Mouse (Mus musculus) hindbrain, embryonic 13.5 days (tissue): Measurements from ENCODE around the gene Plekha6. TPM values are rescaled to one million over a fixed set of nuclear protein-coding genes. Genes with fewer than 3 reads are reported as not detected.

Experiments
- ATAC-seq: fragments of 200-750 bp; cut with Nextera tagmentation; 2 replicates; pipeline ENCODE4 v1.8.0; 2017; ENCODE audit warnings: moderate TSS enrichment; ENCODE audit not compliant: low FRiP score
- H3K27ac ChIP-seq: fragments of 300-500 bp; sonication (generic); 2 replicates; pipeline ENCODE4 v1.5.1; 2015; ENCODE audit warnings: inconsistent platforms, mild to moderate bottlenecking, moderate library complexity
- H3K27me3 ChIP-seq: fragments of 300-500 bp; sonication (generic); 2 replicates; pipeline ENCODE4 v1.6.1; 2015; ENCODE audit warnings: mild to moderate bottlenecking, inconsistent platforms
- H3K36me3 ChIP-seq: fragments of 300-500 bp; sonication (generic); 2 replicates; pipeline ENCODE4 v1.6.1; 2015; ENCODE audit warnings: mild to moderate bottlenecking, inconsistent platforms
- H3K4me1 ChIP-seq: fragments of 300-500 bp; sonication (generic); replicated peaks from 2 replicates; pipeline ENCODE4 v1.6.1; 2015; ENCODE audit warnings: inconsistent platforms
- H3K4me2 ChIP-seq: fragments of 300-500 bp; sonication (generic); 2 replicates; pipeline ENCODE4 v1.6.1; 2015; ENCODE audit warnings: inconsistent platforms, mild to moderate bottlenecking, moderate library complexity
- H3K4me3 ChIP-seq: fragments of 300-500 bp; sonication (generic); 2 replicates; pipeline ENCODE4 v1.5.1; 2015; ENCODE audit warnings: mild to moderate bottlenecking, inconsistent platforms
- H3K9ac ChIP-seq: fragments of 300-500 bp; sonication (generic); 2 replicates; pipeline ENCODE4 v1.6.1; 2015; ENCODE audit warnings: mild to moderate bottlenecking, inconsistent platforms
- H3K9me3 ChIP-seq: fragments of 300-500 bp; sonication (generic); 2 replicates; pipeline ENCODE4 v1.6.1; 2016; ENCODE audit warnings: inconsistent platforms
- WGBS: fragments of 180-500 bp; shearing (Covaris S2); methylation state at CpG from one replicate; pipeline ENCODE4 v1.1.7; 2015; 5-methylcytosine and 5-hydroxymethylcytosine counted together
- polyA plus RNA-seq: library from polyadenylated mRNA; unstranded; fragments of >200 nt; fragmentation: Nextera tagmentation; extraction: Ambion mirVana; gene quantifications from 2 replicates; pipeline ENCODE4 v1.2.1, GENCODE M21; 2015

The Plekha6 gene
- polyA plus RNA-seq, 1 experiment from 2014 or later: 20.4 TPM

DNA sequence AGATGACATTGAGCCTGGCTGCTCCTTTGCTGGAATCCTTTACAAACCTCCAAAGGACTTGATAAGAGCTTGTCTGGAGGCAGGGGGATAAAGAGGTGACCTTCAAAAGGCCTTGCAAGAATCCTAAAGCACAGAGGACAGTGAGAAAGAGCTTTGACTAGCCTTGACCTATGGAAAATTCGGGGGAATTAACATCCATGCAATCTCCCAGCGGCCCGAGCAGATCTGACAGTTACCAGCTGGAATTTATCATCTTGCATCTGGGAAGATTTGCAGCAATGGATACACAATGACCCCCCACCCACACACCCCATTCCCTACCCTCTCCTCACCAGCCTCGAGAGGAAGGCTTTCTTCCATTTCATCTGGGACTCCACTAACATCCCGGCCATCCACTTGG, 91.8 kb downstream of the Plekha6 start:
- Histone ChIP-seq H3K36me3 (peaks cover 16% of the 10 kb centered on the region), H3K27ac (peak overlapping the region; percentile 64), H3K9me3 (no peaks in the 10 kb centered on the region), H3K4me1 (peaks cover 73% of the 10 kb centered on the region), H3K27me3 (no peaks in the 10 kb centered on the region), H3K4me3 (no peak overlapping the region), H3K4me2 (no peak overlapping the region), H3K9ac (peak overlapping the region; percentile 47; the same call in 1 of the 2 replicates)
- no peak for ATAC-seq
- 44% methylated on average over 5 of the region's 5 CpGs for WGBS

DNA sequence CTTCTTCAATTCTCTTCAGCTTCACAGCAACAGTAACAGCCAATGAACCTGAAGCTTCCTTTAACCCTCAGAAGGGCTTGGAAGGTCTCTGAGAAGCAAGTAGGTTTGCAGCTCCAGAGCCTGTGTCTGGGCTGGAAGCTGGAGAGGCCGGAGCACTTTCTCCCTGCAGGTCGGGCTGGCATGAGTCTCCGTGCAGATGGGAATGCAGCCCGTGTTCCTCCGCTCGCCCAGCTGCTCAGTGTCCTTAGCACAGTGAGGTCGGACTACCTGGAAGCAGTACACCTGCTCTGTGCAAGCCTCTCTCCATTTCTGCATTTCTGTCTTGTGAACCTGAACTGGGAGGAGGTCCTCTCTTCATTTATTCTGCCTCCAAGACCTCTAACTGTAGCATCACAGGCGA, 92.3 kb downstream of the Plekha6 start:
- Histone ChIP-seq H3K4me1 (peaks cover 67% of the 10 kb centered on the region), H3K27ac (peak overlapping the region; percentile 64), H3K4me3 (no peak overlapping the region), H3K9me3 (no peaks in the 10 kb centered on the region), H3K4me2 (no peak overlapping the region), H3K27me3 (no peaks in the 10 kb centered on the region), H3K9ac (no peak overlapping the region), H3K36me3 (peaks cover 19% of the 10 kb centered on the region)
- 82% methylated on average over 8 of the region's 8 CpGs for WGBS
- no peak for ATAC-seq

DNA sequence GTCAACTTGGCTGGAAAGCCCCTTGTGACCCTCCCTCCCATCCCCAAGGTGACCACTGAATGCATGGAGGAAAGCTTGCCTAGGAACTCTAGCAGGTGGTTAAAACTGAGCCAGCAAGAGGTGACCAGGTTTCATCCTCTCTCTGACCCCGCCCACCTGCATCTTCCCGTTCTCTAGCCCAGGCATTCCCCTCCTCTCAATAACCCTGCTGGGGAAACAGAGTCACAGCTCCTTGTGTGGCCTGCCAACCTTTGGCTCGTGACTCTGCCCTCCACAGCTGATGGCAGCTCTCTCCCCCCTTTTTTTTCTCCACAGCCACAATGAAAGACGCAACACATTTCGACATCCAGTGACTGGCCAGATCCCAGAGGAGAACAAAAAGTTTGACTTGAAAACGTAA, 94.7 kb downstream of the Plekha6 start:
- WGBS: 73% methylated on average over 6 of the region's 6 CpGs
- Histone ChIP-seq H3K4me1 (peaks cover 51% of the 10 kb centered on the region), H3K9me3 (no peaks in the 10 kb centered on the region), H3K4me3 (no peak overlapping the region), H3K27me3 (no peaks in the 10 kb centered on the region), H3K36me3 (peaks cover 43% of the 10 kb centered on the region), H3K9ac (no peak overlapping the region), H3K4me2 (no peak overlapping the region), H3K27ac (no peak overlapping the region)
- no peak for ATAC-seq

- Histone ChIP-seq H3K4me3 (no peak overlapping the region), H3K27me3 (no peaks in the 10 kb centered on the region), H3K9ac (no peak overlapping the region), H3K9me3 (no peaks in the 10 kb centered on the region), H3K27ac (no peak overlapping the region), H3K4me1 (peaks cover 45% of the 10 kb centered on the region), H3K36me3 (peaks cover 72% of the 10 kb centered on the region), H3K4me2 (no peak overlapping the region)
- WGBS: 90% methylated on average over 6 of the region's 6 CpGs
- ATAC-seq: no peak
These were observed 98.6 kb downstream of the Plekha6 start for GRCm38 (mm10) chr1:133262628-133263027.

- H3K36me3 ChIP-seq: peaks cover 76% of the 10 kb centered on the region
These were observed 99.1 kb downstream of the Plekha6 start for GRCm38 (mm10) chr1:133263134-133263533.

DNA sequence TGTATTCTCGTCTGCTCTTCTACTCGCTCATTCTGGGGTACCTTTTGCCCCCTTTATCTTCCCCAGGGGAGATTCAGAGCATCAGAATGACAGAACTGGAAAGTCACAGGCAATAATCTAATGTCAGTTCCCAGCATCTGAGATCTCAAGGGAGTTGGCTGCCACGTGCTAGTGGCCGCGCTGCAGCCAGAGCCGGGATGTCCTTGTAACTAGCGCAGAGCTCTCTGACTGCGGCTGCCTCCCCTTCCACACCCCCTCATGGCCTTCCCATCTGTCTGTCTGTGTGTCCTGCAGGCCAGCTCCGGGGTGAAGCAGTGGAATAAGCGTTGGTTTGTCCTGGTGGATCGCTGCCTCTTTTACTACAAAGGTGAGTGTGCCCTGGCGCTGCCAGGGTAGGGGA, 100.4 kb downstream of the Plekha6 start:
- Histone ChIP-seq H3K9ac (0 out of 2 replicates have a peak overlapping the region, but pooled peaks have one; percentile 9), H3K36me3 (peaks cover 77% of the 10 kb centered on the region), H3K27me3 (no peaks in the 10 kb centered on the region), H3K27ac (0 out of 2 replicates have a peak overlapping the region, but pooled peaks have one; percentile 58), H3K4me3 (no peak overlapping the region), H3K4me2 (no peak overlapping the region), H3K9me3 (no peaks in the 10 kb centered on the region), H3K4me1 (peaks cover 54% of the 10 kb centered on the region)
- ATAC-seq: 0 out of 2 replicates have a peak, but pooled peaks have one; percentile 16
- WGBS: 38% methylated on average over 12 of the region's 12 CpGs

More at GRCm38 (mm10) chr1:133263134-133263533, 99.1 kb downstream of the Plekha6 start:
- H3K4me1 ChIP-seq: peaks cover 45% of the 10 kb centered on the region
- H3K27me3 ChIP-seq: no peaks in the 10 kb centered on the region
- H3K4me3 ChIP-seq: no peak overlapping the region
- no peak for ATAC-seq
- no peaks in the 10 kb centered on the region for H3K9me3 ChIP-seq
- no peak overlapping the region for H3K27ac ChIP-seq
- WGBS: 93% methylated on average over 7 of the region's 7 CpGs
- no peak overlapping the region for H3K4me2 ChIP-seq
- no peak overlapping the region for H3K9ac ChIP-seq

- ATAC-seq: no peak
- no peak overlapping the region for H3K9ac ChIP-seq
- peaks cover 57% of the 10 kb centered on the region for H3K4me1 ChIP-seq
- H3K27ac ChIP-seq: peak overlapping the region; percentile 58
- H3K36me3 ChIP-seq: peaks cover 78% of the 10 kb centered on the region
- no peak overlapping the region for H3K4me2 ChIP-seq
- WGBS: 59% methylated on average over 11 of the region's 11 CpGs
- H3K9me3 ChIP-seq: no peaks in the 10 kb centered on the region
- H3K4me3 ChIP-seq: no peak overlapping the region
- no peaks in the 10 kb centered on the region for H3K27me3 ChIP-seq
These were observed 101.2 kb downstream of the Plekha6 start for GRCm38 (mm10) chr1:133265114-133265766.

GRCm38 (mm10) chr1:133267094-133267493, 103.1 kb downstream of the Plekha6 start:
- peak overlapping the region; percentile 73 for H3K27ac ChIP-seq

GRCm38 (mm10) chr1:133267813-133268492, 103.9 kb downstream of the Plekha6 start:
- no peak overlapping the region for H3K4me2 ChIP-seq

More at GRCm38 (mm10) chr1:133267094-133267493, 103.1 kb downstream of the Plekha6 start:
- Histone ChIP-seq H3K9me3 (no peaks in the 10 kb centered on the region), H3K4me1 (peaks cover 61% of the 10 kb centered on the region), H3K4me3 (no peak overlapping the region), H3K9ac (no peak overlapping the region; the same call in 1 of the 2 replicates), H3K27me3 (no peaks in the 10 kb centered on the region), H3K36me3 (peaks cover 80% of the 10 kb centered on the region), H3K4me2 (no peak overlapping the region)
- ATAC-seq: no peak
- WGBS: 35% methylated on average over 3 of the region's 3 CpGs

GRCm38 (mm10) chr1:133268503-133268902, 104.5 kb downstream of the Plekha6 start:
- 76% methylated on average over 3 of the region's 3 CpGs for WGBS
- Histone ChIP-seq H3K4me2 (no peak overlapping the region), H3K27ac (peak overlapping the region; percentile 73), H3K9me3 (no peaks in the 10 kb centered on the region), H3K4me1 (peaks cover 55% of the 10 kb centered on the region), H3K9ac (peak overlapping the region; percentile 54; the same call in 1 of the 2 replicates), H3K4me3 (no peak overlapping the region), H3K27me3 (no peaks in the 10 kb centered on the region), H3K36me3 (peaks cover 80% of the 10 kb centered on the region)
- peak; percentile 32 for ATAC-seq

More at GRCm38 (mm10) chr1:133267813-133268492, 103.9 kb downstream of the Plekha6 start:
- peaks cover 61% of the 10 kb centered on the region for H3K4me1 ChIP-seq
- H3K4me3 ChIP-seq: no peak overlapping the region
- H3K27me3 ChIP-seq: no peaks in the 10 kb centered on the region
- H3K36me3 ChIP-seq: peaks cover 80% of the 10 kb centered on the region
- H3K27ac ChIP-seq: peak overlapping the region; percentile 73
- peak overlapping the region; percentile 54 for H3K9ac ChIP-seq
- WGBS: 10% methylated on average over 10 of the region's 10 CpGs
- ATAC-seq: peak; percentile 60
- no peaks in the 10 kb centered on the region for H3K9me3 ChIP-seq

DNA sequence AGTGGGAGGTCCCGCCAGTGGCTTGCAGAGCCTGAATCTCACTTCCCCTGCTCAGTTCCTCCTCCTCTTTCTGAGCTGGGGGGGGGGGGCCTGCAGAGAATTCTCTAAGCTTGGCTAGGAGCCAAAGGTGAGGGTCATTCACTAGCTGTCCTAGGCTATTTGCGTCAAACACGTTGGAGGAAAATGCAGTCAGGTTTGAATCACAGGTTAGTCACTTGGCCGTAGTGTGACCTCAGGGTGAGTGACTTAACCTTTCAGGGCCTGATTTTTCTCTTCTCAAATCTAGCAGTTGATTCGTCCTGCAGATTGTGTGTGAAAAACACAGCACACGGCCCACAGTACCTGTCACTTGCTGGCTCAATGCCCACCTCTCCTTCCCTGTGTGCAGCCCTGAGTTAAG, 106.3 kb downstream of the Plekha6 start:
- Histone ChIP-seq H3K9me3 (no peaks in the 10 kb centered on the region), H3K9ac (no peak overlapping the region), H3K27me3 (no peaks in the 10 kb centered on the region; the same call in 1 of the 2 replicates), H3K4me3 (no peak overlapping the region), H3K4me1 (peaks cover 37% of the 10 kb centered on the region), H3K4me2 (no peak overlapping the region), H3K36me3 (peaks cover 83% of the 10 kb centered on the region), H3K27ac (no peak overlapping the region)
- no peak for ATAC-seq
- WGBS: 65% methylated on average over 6 of the region's 6 CpGs

DNA sequence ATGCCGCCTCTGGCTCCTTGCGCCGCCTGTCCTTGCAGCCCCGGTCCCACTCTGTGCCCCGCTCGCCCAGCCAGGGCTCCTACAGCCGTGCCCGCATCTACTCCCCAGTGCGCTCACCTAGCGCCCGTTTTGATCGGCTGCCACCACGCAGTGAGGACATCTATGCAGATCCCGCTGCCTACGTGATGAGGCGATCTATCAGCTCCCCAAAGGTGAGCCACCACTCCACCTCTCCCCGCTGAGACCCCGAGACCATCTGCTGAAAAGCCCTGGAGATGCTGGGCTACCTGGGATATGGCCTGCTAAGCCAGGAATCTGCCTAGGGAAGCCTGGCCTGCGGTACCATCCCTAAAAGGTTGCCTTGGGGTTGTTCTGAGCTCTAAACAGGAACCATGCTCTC, 110.2 kb downstream of the Plekha6 start:
- H3K27me3 ChIP-seq: no peaks in the 10 kb centered on the region; the same call in 1 of the 2 replicates
- peaks cover 80% of the 10 kb centered on the region for H3K36me3 ChIP-seq
- no peak overlapping the region for H3K27ac ChIP-seq
- H3K9me3 ChIP-seq: no peaks in the 10 kb centered on the region
- WGBS: 90% methylated on average over 19 of the region's 19 CpGs
- H3K4me3 ChIP-seq: no peak overlapping the region
- ATAC-seq: no peak
- no peak overlapping the region for H3K9ac ChIP-seq
- peaks cover 38% of the 10 kb centered on the region for H3K4me1 ChIP-seq
- no peak overlapping the region for H3K4me2 ChIP-seq
